Mouse (Mus musculus) large intestine, adult 2 months (tissue): Measurements from ENCODE around the gene Dnal1. TPM values are rescaled to one million over a fixed set of nuclear protein-coding genes. Genes with fewer than 3 reads are reported as not detected.

ENCODE experiments used
- DNase-seq: peaks from one replicate; pipeline ENCODE4 v3.0.0-alpha.2; 2012; ENCODE audit warnings: low read depth, low spot score
- WGBS: fragments of 180-500 bp; shearing (Covaris S2); methylation state at CpG from one replicate; pipeline ENCODE4 v1.1.7; 2018; 5-methylcytosine and 5-hydroxymethylcytosine counted together
- polyA plus RNA-seq: library from polyadenylated mRNA; depleted of rRNA; stranded (reverse); fragments of >200 nt; gene quantifications from 2 replicates; pipeline ENCODE4 v1.2.3, GENCODE M21; 2012

Gene Dnal1
- polyA plus RNA-seq, 1 experiment: 0.69 TPM

DNA sequence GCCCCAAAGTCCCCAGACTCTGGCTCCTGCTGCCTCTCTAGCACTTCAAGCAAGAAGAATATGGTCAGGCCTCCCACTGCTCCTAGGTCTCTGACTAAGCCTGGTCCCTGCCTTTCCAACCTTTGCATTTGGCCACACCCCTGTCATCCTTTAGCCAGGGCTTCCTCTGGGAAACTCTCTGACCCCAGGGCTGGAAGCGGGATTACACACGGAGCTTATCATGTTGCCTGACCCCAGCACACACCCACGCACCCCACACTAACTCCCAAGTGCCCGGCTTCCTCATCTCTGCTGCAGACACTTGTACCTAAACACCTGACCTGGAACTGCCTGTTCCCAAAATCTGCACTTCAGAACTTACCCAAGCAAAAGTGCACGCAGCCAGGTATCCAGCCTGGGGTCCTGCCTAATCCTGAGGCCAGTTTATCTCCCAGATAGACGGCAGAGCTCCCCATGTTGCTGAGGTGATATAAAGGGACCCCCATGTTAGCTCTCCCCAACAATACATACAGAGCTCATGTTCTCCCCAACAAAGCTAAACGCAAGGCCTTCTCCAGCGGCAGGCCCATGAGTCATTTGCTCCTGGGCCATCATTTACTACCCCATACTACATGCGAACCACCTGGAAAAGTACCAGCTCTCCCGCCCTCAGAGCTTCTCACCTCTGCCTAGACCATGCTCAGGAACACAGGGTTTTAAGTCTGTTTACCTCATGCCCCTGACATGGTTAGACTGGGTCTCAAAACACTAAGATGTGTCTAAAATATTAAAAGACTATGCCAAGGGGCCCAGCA, 64.7 kb downstream of the Dnal1 start:
- WGBS: 27% methylated on average over 10 of the region's 10 CpGs
- no peak for DNase-seq

DNA sequence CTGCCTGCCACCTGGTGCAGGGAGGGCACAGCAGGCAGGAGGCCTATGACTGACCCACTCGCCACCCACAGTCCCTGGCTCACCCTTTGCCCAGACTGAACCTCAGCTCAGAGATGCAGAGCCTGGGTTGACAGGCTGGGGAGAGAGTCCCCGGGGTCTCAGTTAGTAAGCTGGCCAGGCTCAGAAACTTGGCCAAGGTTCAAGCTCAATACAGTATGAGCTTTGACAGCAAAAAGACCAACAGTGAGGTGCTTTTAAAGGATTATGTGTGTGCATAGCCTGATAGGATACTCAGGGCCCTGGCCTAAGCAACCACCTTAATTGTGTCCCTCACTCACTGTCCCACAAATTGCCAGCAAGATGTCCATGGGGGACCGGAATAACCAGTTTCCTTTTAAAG, 65.9 kb downstream of the Dnal1 start:
- 30% methylated on average over 3 of the region's 3 CpGs for WGBS
- DNase-seq: no peak

DNA sequence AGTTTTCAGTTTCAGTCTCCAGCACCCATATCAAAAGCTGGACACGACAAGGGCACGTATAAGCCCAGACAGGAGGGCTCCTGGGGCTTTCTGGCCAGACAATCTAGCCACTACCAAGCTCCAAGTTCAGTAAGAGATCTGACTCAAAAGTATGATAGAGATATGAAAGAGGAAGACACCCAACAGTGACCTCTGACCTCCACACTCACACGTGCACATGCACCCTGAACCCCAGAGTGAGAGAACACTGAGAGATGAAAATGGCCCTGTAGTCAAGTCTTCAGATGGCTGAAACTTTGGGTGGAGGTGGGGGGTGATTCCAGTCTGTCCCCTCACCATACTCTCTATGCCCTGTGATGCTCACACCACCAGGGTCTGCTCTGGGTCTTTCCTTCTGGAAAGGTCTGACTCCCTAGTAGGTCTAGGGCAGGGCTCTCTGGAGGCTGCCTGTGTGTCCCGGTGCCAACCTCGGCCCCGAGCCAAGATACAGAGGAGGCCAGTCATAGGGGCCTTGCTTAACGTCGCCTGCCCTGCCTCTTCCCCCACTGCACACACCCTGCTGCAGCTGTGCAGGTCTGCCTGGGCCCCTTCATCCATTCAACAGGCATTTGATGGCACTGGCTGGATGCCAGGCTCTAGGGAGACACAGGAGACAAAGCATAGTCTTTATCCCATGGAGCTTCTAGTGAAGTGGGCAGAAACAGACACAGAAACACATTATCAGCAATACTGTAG, 66.7 kb downstream of the Dnal1 start:
- WGBS: 19% methylated on average over 8 of the region's 8 CpGs

DNA sequence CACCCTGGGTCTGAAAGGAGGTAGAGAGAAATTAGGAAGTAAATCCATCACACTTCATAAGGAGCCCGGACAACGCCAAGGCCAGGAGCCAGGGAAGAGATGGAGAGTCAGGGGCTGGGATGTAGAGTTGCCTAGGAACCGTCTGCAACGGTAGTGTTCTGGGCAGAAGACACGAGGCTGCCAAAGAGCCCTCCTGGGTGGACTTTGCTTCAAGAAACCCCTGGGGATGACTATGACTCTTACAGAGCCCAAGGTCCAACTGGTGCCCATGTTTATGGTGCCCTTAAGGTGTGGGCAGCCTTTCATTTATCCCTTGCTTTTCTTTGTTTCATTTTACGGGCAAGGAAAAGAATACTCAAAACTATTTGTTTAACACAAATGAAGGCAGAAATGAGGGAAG, 67.8 kb downstream of the Dnal1 start:
- 19% methylated on average over 6 of the region's 6 CpGs for WGBS
- DNase-seq: no peak

More for the DNA sequence above, 66.7 kb downstream of the Dnal1 start:
- DNase-seq: peak; percentile 88

DNA sequence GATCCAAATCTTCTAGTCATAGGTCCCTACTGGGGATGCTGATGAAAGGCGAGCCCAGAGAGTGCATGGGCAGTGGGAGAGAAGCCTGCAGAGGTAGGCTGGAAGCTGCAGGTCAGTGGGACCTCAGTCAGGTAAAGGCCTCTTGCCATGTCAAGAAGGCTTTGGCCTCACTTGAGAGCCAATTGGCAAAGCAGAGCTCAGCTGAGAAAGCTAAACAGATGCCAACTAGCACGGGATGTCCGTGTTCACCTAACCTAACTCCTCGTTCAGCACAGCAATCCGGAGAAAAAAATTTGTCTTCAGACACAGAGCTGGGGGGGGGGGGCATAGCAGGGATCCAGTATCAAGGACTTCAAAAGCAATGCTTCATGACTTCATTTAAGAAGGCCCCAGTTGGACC, 70.8 kb downstream of the Dnal1 start:
- WGBS: 70% methylated on average over 5 of the region's 5 CpGs

DNA sequence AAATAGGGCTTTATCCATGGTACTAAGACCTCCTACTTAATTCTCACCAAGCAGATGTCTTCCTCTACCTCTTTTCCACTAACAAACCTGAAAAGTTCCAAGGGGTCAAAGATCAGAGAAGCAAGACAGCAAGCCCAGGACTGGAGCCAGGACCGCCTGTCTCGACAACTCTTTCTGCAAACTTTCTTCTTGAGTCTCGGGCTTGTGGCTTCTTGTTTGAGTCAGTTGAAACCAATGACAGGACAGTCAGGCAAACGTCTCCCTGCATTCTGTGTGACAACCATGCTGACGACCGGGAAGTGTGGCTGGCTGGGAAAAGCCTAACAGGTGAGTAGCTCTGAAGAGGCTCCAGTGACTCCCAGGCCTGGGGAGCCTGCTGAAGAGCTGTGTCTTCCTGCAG, 71.4 kb downstream of the Dnal1 start:
- no peak for DNase-seq
- WGBS: 35% methylated on average over 6 of the region's 6 CpGs

More for the DNA sequence above, 70.8 kb downstream of the Dnal1 start:
- no peak for DNase-seq

DNA sequence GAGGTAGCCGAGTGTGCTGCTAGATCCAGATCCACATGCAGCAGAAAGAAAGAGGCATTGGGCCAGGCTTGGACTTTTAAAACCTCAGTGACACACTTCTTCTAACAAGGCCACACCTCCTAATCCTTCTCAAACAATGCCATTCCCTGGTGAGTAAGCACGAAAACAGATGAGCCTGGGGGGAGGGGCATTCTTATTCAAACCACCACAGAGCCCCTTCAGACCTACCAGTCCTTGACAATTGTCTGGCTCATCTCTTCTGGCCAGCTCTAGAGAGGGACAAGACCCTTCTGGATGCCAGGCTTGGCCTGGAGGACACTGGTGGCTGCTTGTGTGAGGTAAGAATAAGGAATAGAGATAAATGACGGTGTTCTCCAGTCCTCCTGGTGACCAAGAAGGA, 72.4 kb downstream of the Dnal1 start:
- DNase-seq: no peak
- WGBS: 62% methylated on average over 3 of the region's 3 CpGs

DNA sequence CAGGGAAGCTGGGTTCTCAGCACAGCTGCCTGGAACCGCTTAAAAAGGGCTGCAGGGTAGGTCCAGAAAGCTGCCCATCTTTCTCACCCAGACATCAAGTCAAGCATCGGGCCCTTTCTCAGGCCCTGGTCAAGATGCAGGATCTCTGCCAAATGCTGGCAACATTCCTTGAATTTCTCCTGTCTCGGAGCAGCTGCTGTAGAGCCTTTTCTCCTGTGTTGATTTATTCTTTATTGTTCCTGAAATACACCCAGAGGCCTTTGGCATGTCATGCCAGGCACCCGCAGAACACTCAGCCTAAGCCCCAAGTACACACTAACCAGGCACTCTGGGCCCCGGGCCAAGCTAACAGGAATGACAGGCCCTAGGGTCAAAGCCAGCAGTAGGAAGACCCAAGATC, 72.8 kb downstream of the Dnal1 start:
- no peak for DNase-seq
- 20% methylated on average over 5 of the region's 5 CpGs for WGBS

DNA sequence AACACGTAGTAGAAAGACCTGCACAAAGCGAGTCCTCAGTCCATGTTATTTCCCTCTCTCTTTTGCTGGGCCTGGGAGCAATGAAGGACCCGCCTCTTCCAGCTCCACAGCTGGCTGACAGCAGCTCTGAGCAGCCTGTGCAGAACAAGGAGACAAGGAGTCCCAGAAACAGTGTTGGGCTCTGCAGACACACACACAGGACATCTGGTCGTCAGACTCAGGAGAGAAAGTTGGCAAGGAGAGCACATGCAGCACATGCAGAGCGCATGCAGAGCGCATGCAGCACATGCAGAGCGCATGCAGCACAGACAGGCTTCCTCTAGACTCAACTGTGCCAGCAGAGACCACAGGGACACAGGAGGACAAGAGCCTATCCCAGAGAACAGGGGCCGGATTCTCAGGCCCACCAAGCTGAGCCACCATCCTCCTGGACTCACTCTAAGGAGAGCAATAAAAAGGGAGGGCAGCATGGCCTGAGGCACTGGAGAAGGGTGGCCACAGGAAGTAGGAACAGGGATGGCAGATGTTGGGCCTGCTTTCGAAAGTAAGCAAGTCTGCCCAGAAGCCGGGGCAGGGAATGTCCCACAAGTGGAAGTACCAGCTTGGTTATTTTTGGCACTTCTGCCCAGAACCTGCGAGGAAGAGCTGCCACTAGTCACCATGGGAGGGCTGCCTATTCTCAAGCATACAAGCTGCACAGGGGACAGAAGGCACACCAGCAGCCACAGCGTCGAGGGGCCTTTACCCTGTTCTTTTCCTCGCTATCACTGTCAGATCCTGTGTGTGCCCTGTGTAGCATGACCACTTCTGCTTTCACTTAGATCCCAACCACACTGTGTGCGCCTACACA, 73.8 kb downstream of the Dnal1 start:
- 44% methylated on average over 15 of the region's 15 CpGs for WGBS
- no peak for DNase-seq

DNA sequence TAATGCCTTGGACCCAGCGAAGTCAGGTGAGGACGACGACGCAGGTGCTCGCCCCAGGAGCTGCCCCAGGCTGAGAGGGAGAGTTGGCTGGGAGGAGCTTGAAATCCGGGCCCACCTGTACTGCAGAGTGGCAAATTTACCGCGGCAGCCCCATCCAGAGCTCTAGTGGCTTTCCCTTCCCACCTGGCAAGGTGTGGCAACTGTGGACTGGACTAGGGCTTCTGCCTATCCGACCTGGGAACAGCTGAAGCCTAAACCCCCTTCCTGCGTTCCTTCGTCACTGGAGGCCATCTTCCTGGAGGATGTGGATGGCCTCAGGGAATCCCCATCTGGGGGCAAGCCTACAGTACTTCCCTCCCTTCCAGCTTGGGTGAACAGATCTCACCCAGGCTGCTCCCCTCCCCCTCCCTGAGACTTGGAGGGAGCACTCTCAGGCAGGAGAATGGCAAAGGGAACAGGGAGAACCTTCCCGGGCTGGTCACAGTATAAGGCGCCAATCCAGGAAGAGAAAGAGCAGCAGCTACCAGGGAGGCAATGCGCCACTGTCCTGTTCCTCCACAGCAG, 74.8 kb downstream of the Dnal1 start:
- 39% methylated on average over 14 of the region's 14 CpGs for WGBS
- no peak for DNase-seq

DNA sequence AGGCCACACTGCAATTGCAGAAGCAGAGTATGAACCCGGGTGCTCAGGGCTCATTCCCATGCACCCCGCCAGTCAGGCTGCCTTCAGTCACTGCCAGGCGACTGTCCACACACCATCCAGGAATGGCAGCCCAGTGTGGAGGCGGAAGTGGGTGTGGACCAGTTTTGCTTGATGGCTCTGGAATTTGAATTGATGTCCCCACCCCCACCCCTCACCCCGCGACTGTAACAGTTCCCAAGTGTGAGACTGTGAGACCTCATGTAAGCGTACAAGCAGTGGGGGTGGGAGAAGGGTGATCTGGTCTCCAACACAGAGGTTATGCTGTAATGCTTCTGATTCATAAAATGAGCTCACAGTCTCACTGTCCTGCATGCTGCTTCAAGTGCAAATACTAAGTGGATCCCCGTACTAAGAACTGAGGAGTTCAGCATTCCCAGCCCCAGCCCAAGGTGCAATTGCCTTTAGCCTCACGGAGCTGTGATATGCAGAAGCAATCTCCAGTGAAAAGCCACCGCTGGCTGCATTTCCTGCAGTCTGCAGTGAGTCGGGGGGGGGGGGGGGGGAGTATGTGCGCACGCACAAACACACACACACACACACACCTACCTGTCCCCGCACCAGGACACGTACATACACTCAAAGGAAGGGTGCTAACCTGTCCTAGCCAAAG, 76.1 kb downstream of the Dnal1 start:
- no peak for DNase-seq
- WGBS: 39% methylated on average over 15 of the region's 15 CpGs

DNA sequence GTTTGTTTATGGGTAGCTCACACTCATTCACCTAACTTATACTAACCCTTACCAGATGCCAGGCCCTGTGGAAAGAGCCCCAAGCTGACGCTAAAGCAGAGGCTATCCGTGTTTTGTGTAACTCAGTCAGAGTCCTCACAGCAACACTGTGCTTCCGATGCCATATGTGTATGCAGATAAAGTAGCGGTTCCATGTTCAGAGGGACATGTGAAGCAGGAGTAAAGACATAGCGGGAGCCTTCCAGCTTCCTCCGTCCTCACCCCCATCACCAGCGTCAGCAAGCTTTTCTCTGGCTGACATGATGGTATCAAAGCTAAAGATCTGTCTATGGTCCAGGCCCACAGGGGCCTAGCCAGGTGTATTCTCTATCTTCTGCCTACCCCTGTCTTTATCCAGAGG, 77.0 kb downstream of the Dnal1 start:
- 86% methylated on average over 7 of the region's 7 CpGs for WGBS

DNA sequence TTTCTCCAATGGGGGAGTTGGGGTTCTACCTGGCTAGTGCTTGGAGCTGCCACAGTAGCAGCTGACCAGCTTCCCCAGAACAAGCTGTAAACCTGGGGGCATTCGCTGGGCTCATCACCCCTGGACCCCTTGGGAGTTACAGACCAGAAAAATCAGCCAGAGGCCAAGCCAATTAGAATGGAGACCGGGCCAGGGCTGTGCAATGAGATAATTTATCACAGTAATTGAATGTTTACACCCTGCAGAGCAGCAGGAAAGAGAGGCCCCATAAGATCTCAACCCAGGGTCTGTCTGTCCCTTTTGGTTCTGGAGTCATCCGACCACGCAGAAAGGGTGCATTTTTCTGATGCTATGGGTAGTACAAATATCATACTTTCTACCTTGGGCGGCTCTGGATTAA, 77.6 kb downstream of the Dnal1 start:
- DNase-seq: no peak
- 60% methylated on average over 5 of the region's 5 CpGs for WGBS

More for the DNA sequence above, 77.0 kb downstream of the Dnal1 start:
- no peak for DNase-seq

DNA sequence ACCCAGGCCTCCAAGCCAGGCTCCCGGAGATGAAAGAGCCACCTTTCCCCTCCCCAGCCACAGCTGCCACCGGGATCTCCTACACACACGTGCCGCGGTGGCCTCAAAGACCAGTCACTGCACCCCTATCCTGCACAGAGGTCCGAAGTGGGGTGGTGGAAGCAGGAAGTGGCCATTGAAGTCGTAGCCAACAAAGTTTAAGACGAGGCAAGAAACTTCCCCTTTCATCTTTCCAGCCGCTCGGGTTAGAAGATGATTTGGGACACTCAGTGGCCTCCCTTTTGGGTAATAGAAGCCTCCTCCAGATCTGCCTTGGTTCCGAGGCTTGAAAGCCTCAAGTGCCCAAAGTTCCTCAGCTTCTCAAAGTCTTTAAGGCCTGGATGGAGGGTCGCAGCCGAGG, 78.1 kb downstream of the Dnal1 start:
- WGBS: 13% methylated on average over 13 of the region's 13 CpGs
- no peak for DNase-seq

DNA sequence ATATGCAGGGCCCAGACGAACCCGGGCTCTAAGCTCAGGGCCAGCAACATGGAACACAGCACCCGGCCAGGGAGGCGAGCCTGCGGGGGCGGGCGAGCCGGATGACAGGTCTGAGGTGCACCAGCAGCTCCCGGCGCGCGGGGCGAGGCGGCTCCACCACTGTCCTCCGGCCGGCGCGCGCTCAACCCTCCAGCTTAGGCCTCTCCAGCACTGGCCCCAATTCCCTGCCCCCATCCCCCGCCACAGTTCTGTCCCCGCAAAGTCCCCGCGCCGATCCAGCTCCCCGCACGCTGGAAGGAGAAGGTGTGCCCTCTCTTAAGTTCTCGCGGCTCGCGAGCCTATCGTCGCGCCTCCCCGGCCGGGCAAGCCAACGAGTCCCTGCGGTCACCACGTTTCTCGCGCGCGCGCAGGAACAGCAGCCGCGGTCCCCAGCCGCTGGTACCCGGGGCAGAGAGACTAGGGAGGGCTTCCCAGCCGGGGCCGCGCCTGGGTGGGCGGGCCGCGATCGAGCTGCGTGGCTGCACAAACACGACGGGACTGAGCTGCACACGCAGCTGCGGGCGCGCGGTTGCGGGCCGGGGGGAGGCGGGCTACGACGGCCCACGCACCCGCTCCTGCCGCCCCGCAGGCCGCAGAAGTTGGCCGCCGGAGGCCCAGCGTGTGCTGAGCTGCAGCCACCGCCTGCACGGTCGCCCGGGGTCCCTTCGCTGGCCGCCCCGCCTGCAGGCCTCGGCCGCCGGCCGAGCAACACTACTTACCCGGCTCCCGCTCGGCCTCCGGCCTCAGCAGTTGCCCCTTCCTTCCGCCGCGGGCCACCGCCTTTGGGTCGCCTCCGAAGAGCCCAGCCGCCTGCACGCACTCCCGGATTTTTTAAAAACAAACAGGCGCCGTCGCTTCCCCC, 78.8 kb downstream of the Dnal1 start:
- WGBS: under 1% methylated on average over 102 of the region's 102 CpGs
- no peak for DNase-seq

DNA sequence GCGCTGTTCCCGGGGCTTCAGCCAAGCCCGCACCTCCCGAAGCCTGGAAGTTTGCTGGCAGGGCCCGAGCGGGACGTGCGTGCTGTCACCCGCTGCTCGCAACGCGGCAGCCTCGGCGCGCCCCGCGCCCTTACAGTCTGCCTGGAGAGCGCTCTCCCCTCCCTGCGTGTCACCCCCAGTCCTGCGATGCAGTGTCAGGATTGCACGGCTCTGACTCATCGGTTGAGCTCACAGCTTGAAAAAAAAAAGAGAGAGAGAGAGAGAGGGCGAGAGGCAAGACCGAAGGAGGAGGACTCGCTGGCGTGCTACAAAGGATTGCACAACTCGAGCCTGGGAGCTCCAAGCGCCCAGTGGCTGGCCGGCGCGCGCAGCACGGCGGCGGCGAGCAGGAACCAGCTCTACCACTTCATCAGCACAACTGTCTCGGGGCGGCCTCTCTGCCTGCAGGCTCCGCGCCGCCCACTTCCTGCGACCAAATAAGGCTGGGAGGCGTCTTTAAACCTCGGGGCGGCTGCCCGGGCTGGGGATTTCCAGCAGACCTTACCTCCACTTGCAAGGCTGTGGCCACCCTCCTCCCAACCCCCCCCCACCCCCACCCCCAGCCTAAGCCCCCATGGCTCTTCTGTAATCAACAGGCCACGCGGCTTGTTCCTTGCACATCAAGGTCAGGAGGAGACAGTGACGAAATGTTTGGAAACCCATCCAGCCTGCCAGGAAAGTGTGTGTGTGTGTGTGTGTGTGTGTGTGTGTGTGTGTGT, 79.7 kb downstream of the Dnal1 start:
- DNase-seq: no peak
- under 1% methylated on average over 49 of the region's 49 CpGs for WGBS

DNA sequence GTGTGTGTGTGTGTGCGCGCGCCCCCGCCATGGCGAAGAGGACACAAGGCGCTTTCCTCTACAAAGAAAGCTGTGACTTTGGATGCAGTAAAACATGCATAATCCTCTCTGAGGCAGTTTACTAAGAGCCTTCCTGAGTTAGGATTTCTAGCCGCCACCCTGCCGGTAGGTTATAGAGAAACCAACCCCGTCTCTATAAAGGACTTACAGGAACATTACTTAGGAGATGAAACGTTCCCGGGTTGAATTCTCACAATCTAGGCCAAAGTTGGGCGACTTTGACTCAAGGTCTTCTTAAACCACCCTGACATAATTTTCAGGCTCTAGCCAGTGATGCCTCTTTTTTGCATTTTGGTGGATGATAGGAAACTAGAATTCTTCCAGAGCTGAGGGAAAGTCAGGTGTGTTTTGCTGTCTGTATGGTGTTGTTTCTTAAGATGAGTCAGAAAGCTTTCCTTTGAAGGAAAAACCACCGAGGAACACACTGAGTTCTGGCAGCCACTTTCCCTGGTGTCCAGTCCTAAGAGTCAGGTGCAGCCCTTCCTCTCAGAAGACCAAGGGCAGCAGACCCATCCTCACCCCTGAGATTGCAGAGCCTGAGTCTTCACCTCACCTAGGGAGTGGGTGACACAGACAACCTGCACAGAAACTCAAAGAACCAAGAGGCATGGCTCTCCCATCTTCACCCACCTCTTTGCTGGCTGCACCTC, 80.4 kb downstream of the Dnal1 start:
- DNase-seq: no peak
- WGBS: 1% methylated on average over 12 of the region's 13 CpGs
